Comparison of ENCODE assay signal across 21 mouse cellular contexts in genomic region chr10:117439206-117440110, GRCm38 (mm10). TPM values are rescaled to one million over a fixed set of nuclear protein-coding genes. Genes with fewer than 3 reads are reported as not detected.
DNase-seq lines count a peak whose midpoint lies in the region; ATAC-seq and TF ChIP-seq lines count a peak whose summit lies in the region.
"Had no signal": no experiment of that assay in that cellular context is flagged by ENCODE, and none has a peak within 500 bp of the region (broad histone marks: within the 10 kb centered on the region; RNA-seq: fewer than 3 reads in every experiment).

No protein-coding gene starts in this region.

- no peak overlapping the region for H3K27ac ChIP-seq in kidney, adult 2 months (ENCODE audit: insufficient read depth, low read depth, low read length)
- no peak overlapping the region for H3K27ac ChIP-seq in midbrain, postnatal 0 days (ENCODE audit: low read depth, low read length)
- H3K27ac ChIP-seq in midbrain, embryonic 13.5 days, result no peak overlapping the region; the same call in 1 of the 2 replicates
- H3K27ac ChIP-seq in stomach, embryonic 15.5 days, result no peak overlapping the region
- H3K27ac ChIP-seq: forebrain, embryonic 13.5 days; heart, embryonic 10.5 days; limb, embryonic 15.5 days; neural tube, embryonic 12.5 days had no signal

- POLR2A ChIA-PET in Patski (lab: Charles Lee), result no interaction called here

- DNase-seq in kidney, adult 2 months, result no peak
- DNase-seq in kidney, postnatal 25 days, result no peak
- no peak for DNase-seq in midbrain, postnatal 0 days (ENCODE audit: low spot score)
- DNase-seq in Patski (ENCODE audit: low read depth, low spot score), result no peak
- DNase-seq in heart, postnatal 10 days, result no peak
- DNase-seq in left cerebral cortex, postnatal 4 days, result no peak
- DNase-seq: adrenal gland, postnatal 14 days; cerebellum, adult 9-10 months; kidney, adult 18-20 months; kidney, postnatal 36 days; lung, adult 18-20 months; lung, postnatal 36 days; midbrain, embryonic 14.5 days had no signal

- no peaks in the 10 kb centered on the region for H3K36me3 ChIP-seq in kidney, adult 2 months (ENCODE audit: control insufficient read depth, insufficient read depth, low read length)
- no peaks in the 10 kb centered on the region for H3K36me3 ChIP-seq in midbrain, postnatal 0 days (ENCODE audit: insufficient read depth, low read length)
- no peaks in the 10 kb centered on the region for H3K36me3 ChIP-seq in midbrain, embryonic 13.5 days
- no peaks in the 10 kb centered on the region for H3K36me3 ChIP-seq in stomach, embryonic 15.5 days
- H3K36me3 ChIP-seq: heart, embryonic 10.5 days; limb, embryonic 15.5 days; neural tube, embryonic 12.5 days had no signal

- CTCF ChIA-PET in Patski (lab: Charles Lee), result interaction anchor here (1.2 kb wide), 1 partner anchor 196 kb away, joined by 3 read pairs; no protein-coding TSS in a partner anchor

- no peak overlapping the region for H3K9ac ChIP-seq in midbrain, postnatal 0 days (replicated peaks; ENCODE audit: low read length, poor library complexity, severe bottlenecking)
- no peak overlapping the region for H3K9ac ChIP-seq in midbrain, embryonic 13.5 days (replicated peaks)
- H3K9ac ChIP-seq in stomach, embryonic 15.5 days, result no peak overlapping the region
- H3K9ac ChIP-seq: forebrain, embryonic 13.5 days; limb, embryonic 15.5 days; neural tube, embryonic 12.5 days had no signal

- H3K27me3 ChIP-seq in kidney, adult 2 months (replicated peaks; ENCODE audit: control insufficient read depth, insufficient read depth, low read length), result no peaks in the 10 kb centered on the region
- H3K27me3 ChIP-seq in midbrain, postnatal 0 days (ENCODE audit: insufficient read depth, low read length), result no peaks in the 10 kb centered on the region
- H3K27me3 ChIP-seq in midbrain, embryonic 13.5 days, result peaks cover 37% of the 10 kb centered on the region
- peaks cover 6% of the 10 kb centered on the region for H3K27me3 ChIP-seq in Patski
- no peaks in the 10 kb centered on the region for H3K27me3 ChIP-seq in stomach, embryonic 15.5 days (replicated peaks)
- H3K27me3 ChIP-seq: limb, embryonic 15.5 days; megakaryocyte, embryonic 14.5 days; neural tube, embryonic 12.5 days had no signal

- no peak overlapping the region for H3K4me2 ChIP-seq in midbrain, postnatal 0 days (ENCODE audit: low read depth, low read length, poor library complexity, severe bottlenecking)
- no peak overlapping the region for H3K4me2 ChIP-seq in midbrain, embryonic 13.5 days (replicated peaks)
- H3K4me2 ChIP-seq in stomach, embryonic 15.5 days, result no peak overlapping the region
- H3K4me2 ChIP-seq: forebrain, embryonic 13.5 days; limb, embryonic 15.5 days; neural tube, embryonic 12.5 days had no signal

- intact Hi-C loops in heart, postnatal 10 days (cut with DNase I), result loop anchor here (5.0 kb wide), 1 partner anchor 212 kb away; no protein-coding TSS in a partner anchor
- intact Hi-C loops in left cerebral cortex, postnatal 4 days (cut with DNase I), result loop anchor here (5.0 to 10.0 kb wide), 2 partner anchors 77 to 215 kb away; partner anchors contain the start of gene Yeats4

- H3K4me1 ChIP-seq in kidney, adult 2 months (ENCODE audit: control insufficient read depth, insufficient read depth, low read length), result no peaks in the 10 kb centered on the region
- H3K4me1 ChIP-seq in midbrain, postnatal 0 days (ENCODE audit: insufficient read depth, low read length), result no peaks in the 10 kb centered on the region
- H3K4me1 ChIP-seq in midbrain, embryonic 13.5 days (replicated peaks), result peaks cover 23% of the 10 kb centered on the region
- H3K4me1 ChIP-seq in stomach, embryonic 15.5 days, result peaks cover 7% of the 10 kb centered on the region; the same call in 1 of the 2 replicates

- in situ Hi-C loops in Patski (cut with MboI; ENCODE audit: low pct_unique_long_range_greater_than_20kb), result loop anchor here (5.0 kb wide), 1 partner anchor 167 kb away; no protein-coding TSS in a partner anchor

- TF ChIP-seq CTCF in kidney, adult 2 months (conservative IDR thresholded peaks at IDR 0.05; ENCODE audit: insufficient read depth, insufficient read length, low read depth, low read length), result 0 out of 2 replicates have a peak, but pooled peaks have one; percentile 2
- TF ChIP-seq CTCF in midbrain, postnatal 0 days (IDR thresholded peaks at IDR 0.05), result peak; percentile 33
- TF ChIP-seq CTCF in Patski (IDR thresholded peaks at IDR 0.05), result peak; percentile 22

- no peak for TF ChIP-seq POLR2A in kidney, adult 2 months (IDR thresholded peaks at IDR 0.05; ENCODE audit: low read depth, low read length)

- no peak for ATAC-seq in midbrain, postnatal 0 days (ENCODE audit: low FRiP score)
- no peak for ATAC-seq in midbrain, embryonic 13.5 days
- no peak for ATAC-seq in Patski
- peak; percentile 23; the same call in 1 of the 2 replicates for ATAC-seq in stomach, embryonic 15.5 days (ENCODE audit: insufficient read depth, low FRiP score, low read depth)
- ATAC-seq: activated CD4-positive, CD25-positive, alpha-beta regulatory T cell, adult 4 months; forebrain, embryonic 13.5 days had no signal

- H3K9me3 ChIP-seq in midbrain, postnatal 0 days (ENCODE audit: low read length), result no peaks in the 10 kb centered on the region
- peaks cover 5% of the 10 kb centered on the region for H3K9me3 ChIP-seq in midbrain, embryonic 13.5 days
- H3K9me3 ChIP-seq in stomach, embryonic 15.5 days, result no peaks in the 10 kb centered on the region
- H3K9me3 ChIP-seq: heart, embryonic 10.5 days; limb, embryonic 15.5 days had no signal

- H3K4me3 ChIP-seq in kidney, adult 2 months (ENCODE audit: insufficient read depth, low read depth, low read length), result no peak overlapping the region
- no peak overlapping the region for H3K4me3 ChIP-seq in midbrain, postnatal 0 days (ENCODE audit: low read depth, low read length)
- H3K4me3 ChIP-seq in midbrain, embryonic 13.5 days (replicated peaks), result no peak overlapping the region
- no peak overlapping the region for H3K4me3 ChIP-seq in stomach, embryonic 15.5 days (replicated peaks)
- H3K4me3 ChIP-seq: forebrain, embryonic 13.5 days; heart, embryonic 10.5 days; limb, embryonic 15.5 days; megakaryocyte, embryonic 14.5 days; neural tube, embryonic 12.5 days had no signal

- 92% methylated on average over 3 of the region's 3 CpGs for WGBS in kidney, adult 2 months
- 98% methylated on average over 3 of the region's 3 CpGs for WGBS in midbrain, postnatal 0 days
- 95% methylated on average over 3 of the region's 3 CpGs for WGBS in midbrain, embryonic 13.5 days
- WGBS in stomach, embryonic 15.5 days, result 93% methylated on average over 3 of the region's 3 CpGs

RNA-seq across cellular contexts. Expression of gene Cpsf6, which starts 59.6 kb away (rescaled TPM):
- polyA plus RNA-seq in kidney, adult 2 months (2012; rRNA removed), result 26.9 and 30.1 TPM in 2 replicates
- 120 and 151 TPM in 2 replicates for total RNA-seq in midbrain, postnatal 0 days (2014; rRNA removed)
- polyA plus RNA-seq in midbrain, postnatal 0 days (2015; fragmentation: Nextera tagmentation; extraction: Ambion mirVana), result 78.9 and 85.1 TPM in 2 replicates
- polyA plus RNA-seq in midbrain, embryonic 13.5 days (2015; fragmentation: Nextera tagmentation; extraction: Ambion mirVana), result 203 and 210 TPM in 2 replicates
- polyA plus RNA-seq in Patski (2021), result 75.0 TPM
- polyA plus RNA-seq in stomach, embryonic 15.5 days (2015; fragmentation: Nextera tagmentation; extraction: Ambion mirVana), result 117 and 129 TPM in 2 replicates
- 10 to 100 TPM; 55.7 to 61.6 TPM for total RNA-seq in heart, postnatal 10 days (2021)
- total RNA-seq in left cerebral cortex, postnatal 4 days (2021), result 100 to 1,000 TPM; 145 to 163 TPM
